Mouse (Mus musculus) myocyte (in vitro differentiated cells): ENCODE measurements around the gene Tmco1. TPM values are rescaled to one million over a fixed set of nuclear protein-coding genes. Genes with fewer than 3 reads are reported as not detected.

ENCODE experiments used
- H3K27me3 ChIP-seq: one replicate; pipeline ENCODE4 v1.6.1; 2011; ENCODE audit not compliant: control insufficient read depth, insufficient read depth, insufficient read length
- H3K36me3 ChIP-seq: one replicate; pipeline ENCODE4 v1.6.1; 2011; ENCODE audit not compliant: control insufficient read depth, insufficient read depth
- H3K4me2 ChIP-seq: one replicate; pipeline ENCODE4 v1.6.1; 2011; ENCODE audit warnings: low read depth, control low read depth
- H3K4me3 ChIP-seq: one replicate; pipeline ENCODE4 v1.5.1; 2011; ENCODE audit warnings: mild to moderate bottlenecking, control low read depth, moderate library complexity
- H3K79me2 ChIP-seq: one replicate; pipeline ENCODE4 v1.6.1; 2011; ENCODE audit not compliant: control insufficient read depth, insufficient read depth
- H3ac ChIP-seq: one replicate; pipeline ENCODE4 v1.6.1; 2011; ENCODE audit not compliant: control insufficient read depth, insufficient read length
- CEBPB ChIP-seq: IDR thresholded peaks from 2 replicates; pipeline ENCODE4 v1.6.1; 2011; ENCODE audit warnings: mild to moderate bottlenecking, moderate library complexity; ENCODE audit not compliant: poor library complexity, insufficient read depth, severe bottlenecking
- E2F4 ChIP-seq: IDR thresholded peaks from one replicate; pipeline ENCODE4 v1.6.1; 2011; ENCODE audit warnings: mild to moderate bottlenecking, control low read depth, moderate library complexity; ENCODE audit not compliant: insufficient read depth
- MAX ChIP-seq: IDR thresholded peaks from one replicate; pipeline ENCODE4 v1.6.1; 2011; ENCODE audit warnings: low read depth, mild to moderate bottlenecking, control low read depth
- MYOD1 ChIP-seq, 3 experiments: IDR thresholded peaks; one replicate each; pipeline ENCODE4 v1.6.1; 2011; ENCODE audit warnings: control low read depth in 2 of 3, low read depth in 2 of 3, mild to moderate bottlenecking in 2 of 3, moderate library complexity in 1 of 3; ENCODE audit not compliant: insufficient read length in 2 of 3, control insufficient read depth in 1 of 3
- MYOG ChIP-seq, 3 experiments: IDR thresholded peaks; one replicate each; pipeline ENCODE4 v1.6.1; 2011; ENCODE audit warnings: control low read depth in 2 of 3, low read depth in 2 of 3, mild to moderate bottlenecking in 2 of 3; ENCODE audit not compliant: insufficient read length in 2 of 3, control insufficient read depth in 1 of 3, insufficient read depth in 1 of 3
- POLR2A ChIP-seq: IDR thresholded peaks from one replicate; pipeline ENCODE4 v1.6.1; 2011; ENCODE audit warnings: low read depth, mild to moderate bottlenecking, control low read depth, moderate library complexity; ENCODE audit not compliant: insufficient read length
- POLR2AphosphoS2 ChIP-seq: IDR thresholded peaks from one replicate; pipeline ENCODE4 v1.6.1; 2011; ENCODE audit warnings: low read depth, control low read depth; ENCODE audit not compliant: insufficient read length
- REST ChIP-seq: IDR thresholded peaks from one replicate; pipeline ENCODE4 v1.6.1; 2011; ENCODE audit warnings: mild to moderate bottlenecking, control low read depth, moderate library complexity; ENCODE audit not compliant: insufficient read depth, insufficient read length
- SRF ChIP-seq: IDR thresholded peaks from one replicate; pipeline ENCODE4 v1.6.1; 2011; ENCODE audit warnings: low read depth; ENCODE audit not compliant: control insufficient read depth, insufficient read length
- TCF12 ChIP-seq: IDR thresholded peaks from one replicate; pipeline ENCODE4 v1.6.1; 2011; ENCODE audit warnings: mild to moderate bottlenecking, control low read depth; ENCODE audit not compliant: poor library complexity, insufficient read depth, severe bottlenecking
- TCF3 ChIP-seq: IDR thresholded peaks from one replicate; pipeline ENCODE4 v1.6.1; 2011; ENCODE audit warnings: low read depth, control low read depth; ENCODE audit not compliant: insufficient read length
- USF1 ChIP-seq: IDR thresholded peaks from one replicate; pipeline ENCODE4 v1.6.1; 2011; ENCODE audit warnings: low read depth, mild to moderate bottlenecking, control low read depth, moderate library complexity
- polyA plus RNA-seq: library from polyadenylated mRNA; unstranded; fragments of >200 nt; fragmentation: generic; extraction: Trizol; gene quantifications from one replicate; pipeline ENCODE4 v1.2.1, GENCODE M21; 2012; ENCODE audit warnings: missing spikeins

Gene Tmco1
- polyA plus RNA-seq, 1 experiment = 57.2 TPM

DNA sequence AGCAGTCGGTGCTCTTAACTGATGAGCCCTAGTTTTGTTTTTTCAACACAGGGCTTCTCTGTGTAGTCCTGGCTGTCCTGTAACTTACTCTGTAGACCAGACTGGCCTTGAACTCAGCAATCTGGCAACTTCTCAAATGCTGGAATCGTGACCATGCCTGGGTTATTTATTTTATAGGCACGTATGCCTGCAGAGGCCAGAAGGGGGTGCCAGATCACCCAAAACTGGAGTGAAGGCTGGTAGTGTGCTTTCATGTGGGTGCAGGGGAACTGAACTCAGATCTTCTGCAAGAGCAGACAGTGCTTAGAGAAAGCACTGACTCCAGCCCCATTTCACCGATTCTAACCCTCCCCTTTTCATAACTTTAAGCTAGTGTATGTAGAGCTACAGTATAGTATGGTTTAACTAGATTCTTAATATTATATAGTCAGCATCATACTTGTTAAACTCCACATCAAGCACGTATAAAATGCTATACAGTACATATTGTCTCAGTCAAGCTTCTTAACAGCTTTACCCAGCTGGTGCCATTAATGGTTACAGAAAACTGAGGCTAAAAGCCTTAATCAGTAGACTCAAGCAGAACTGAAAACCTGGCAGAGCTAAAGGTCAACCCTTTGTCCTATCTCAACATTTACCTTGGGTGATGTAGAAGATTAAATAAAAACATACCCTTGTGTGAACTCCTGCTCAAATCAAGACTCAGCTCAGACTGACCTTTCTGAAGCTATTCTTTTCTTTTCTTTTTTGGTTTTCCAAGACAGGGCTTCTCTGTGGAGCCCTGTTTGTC is 1.5 kb upstream of the Tmco1 start:
- Histone ChIP-seq H3K36me3 (no peaks in the 10 kb centered on the region), H3ac (no peak overlapping the region), H3K4me3 (no peak overlapping the region), H3K79me2 (peaks cover 21% of the 10 kb centered on the region), H3K27me3 (no peaks in the 10 kb centered on the region), H3K4me2 (peak overlapping the region; percentile 72)
- TF ChIP-seq TCF12 (no peak), TCF3 (no peak), MYOG (IDR thresholded peaks at IDR 0.05; ENCODE audit: control insufficient read depth in 1 of 3, insufficient read depth in 1 of 3, insufficient read length in 2 of 3, low read depth in 2 of 3) (no peak), REST (no peak), SRF (no peak)

DNA sequence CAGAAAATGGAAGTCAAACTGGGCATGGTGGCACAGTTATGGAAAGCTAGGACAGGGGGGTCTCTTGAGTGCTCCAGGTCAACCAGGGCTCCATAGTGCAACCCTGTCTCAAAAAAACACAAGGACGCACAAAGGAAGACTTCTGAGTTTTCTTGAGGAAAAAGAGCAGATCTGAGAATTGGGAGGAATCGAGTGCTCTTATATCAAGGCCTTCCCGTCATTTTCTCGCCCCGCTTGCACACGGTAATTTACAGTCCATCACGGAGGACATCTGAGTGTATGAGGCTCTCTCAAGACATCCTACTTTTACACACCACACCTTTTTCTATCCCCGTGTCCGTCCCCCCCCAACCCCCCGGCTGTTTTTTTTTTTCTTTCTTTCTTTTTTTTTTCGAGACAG is 504 bp upstream of the Tmco1 start:
- Histone ChIP-seq H3K36me3 (no peaks in the 10 kb centered on the region), H3K4me3 (peak overlapping the region; percentile 92), H3K79me2 (peaks cover 21% of the 10 kb centered on the region), H3ac (peak overlapping the region; percentile 84), H3K4me2 (peak overlapping the region; percentile 72), H3K27me3 (no peaks in the 10 kb centered on the region)
- TF ChIP-seq POLR2A (peak; percentile 17), MAX (no peak)

DNA sequence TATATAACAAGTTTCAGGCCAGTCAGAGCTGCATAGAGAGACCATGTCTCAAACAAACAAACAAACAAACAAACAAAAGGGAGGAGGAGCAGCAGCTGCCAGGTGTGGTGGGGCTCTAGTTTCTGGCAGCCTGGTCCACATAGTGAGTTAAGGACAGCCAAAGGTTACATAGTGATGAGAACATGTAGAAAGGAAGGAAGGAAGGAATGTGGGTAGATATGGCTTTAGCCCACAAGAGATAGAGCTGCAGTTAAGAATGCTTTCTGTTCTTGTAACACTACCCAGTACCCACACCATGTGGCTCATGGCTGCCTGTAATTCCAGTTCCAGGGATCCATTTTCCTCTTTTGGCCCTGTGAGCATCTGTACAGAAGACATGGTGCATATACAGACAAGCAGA is 4.2 kb downstream of the Tmco1 start:
- Histone ChIP-seq H3K79me2 (peaks cover 21% of the 10 kb centered on the region), H3K27me3 (no peaks in the 10 kb centered on the region), H3K36me3 (peaks cover 18% of the 10 kb centered on the region), H3ac (no peak overlapping the region), H3K4me2 (no peak overlapping the region), H3K4me3 (no peak overlapping the region)
- no peak for TF ChIP-seq MAX
- TF ChIP-seq TCF3 = no peak
- TF ChIP-seq SRF = no peak
- TF ChIP-seq E2F4 = no peak
- no peak for TF ChIP-seq REST
- TF ChIP-seq TCF12 = no peak
- no peak for TF ChIP-seq POLR2AphosphoS2
- TF ChIP-seq CEBPB = no peak
- TF ChIP-seq MYOG (IDR thresholded peaks at IDR 0.05; ENCODE audit: control insufficient read depth in 1 of 3, insufficient read depth in 1 of 3, insufficient read length in 2 of 3, low read depth in 2 of 3) = no peak
- no peak for TF ChIP-seq POLR2A
- TF ChIP-seq USF1 = no peak
- no peak for TF ChIP-seq MYOD1 (IDR thresholded peaks at IDR 0.05; ENCODE audit: control insufficient read depth in 1 of 3, insufficient read length in 2 of 3, low read depth in 2 of 3)

DNA sequence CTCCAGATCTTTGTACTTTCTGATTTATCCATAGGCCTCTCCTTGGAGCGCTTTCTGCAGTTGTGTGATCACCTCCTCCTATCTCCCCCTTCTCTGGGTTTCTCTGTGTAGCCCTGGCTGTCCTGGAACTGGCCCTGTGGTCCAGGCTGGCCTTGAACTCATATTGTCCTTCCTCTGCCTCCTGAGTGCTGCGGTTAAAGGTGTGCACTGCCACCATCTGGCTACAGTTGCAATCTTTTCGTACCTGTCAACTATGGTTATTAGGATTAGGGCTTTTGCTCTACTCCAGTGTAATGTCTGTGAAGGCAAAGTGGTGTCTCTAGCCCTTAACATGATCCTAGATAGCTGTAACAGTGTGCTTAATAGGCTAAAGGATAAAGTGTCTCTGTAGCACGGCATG is 5.0 kb downstream of the Tmco1 start:
- Histone ChIP-seq H3K27me3 (no peaks in the 10 kb centered on the region), H3K79me2 (peaks cover 13% of the 10 kb centered on the region), H3ac (no peak overlapping the region), H3K36me3 (peaks cover 21% of the 10 kb centered on the region), H3K4me2 (no peak overlapping the region), H3K4me3 (no peak overlapping the region)
- TF ChIP-seq POLR2A = no peak

DNA sequence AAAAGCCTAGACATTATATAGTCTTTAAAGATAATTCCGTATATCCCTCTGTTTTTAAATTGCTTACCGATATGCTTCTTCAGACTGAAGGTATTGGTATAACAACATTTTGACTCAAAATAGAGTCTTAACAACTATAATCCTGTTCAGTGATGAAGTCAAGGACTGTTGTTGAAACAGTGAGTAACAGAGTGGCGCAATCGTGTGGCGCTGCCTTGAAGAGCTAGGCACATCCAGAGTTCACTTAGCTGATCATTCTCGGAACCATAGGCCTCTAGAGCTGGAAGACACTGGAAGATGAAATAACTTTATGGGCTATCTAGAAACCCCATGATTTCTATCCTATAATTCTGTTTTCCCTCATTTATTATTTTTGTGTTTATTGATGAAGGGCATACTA is 13.5 kb downstream of the Tmco1 start:
- Histone ChIP-seq H3K4me3 (no peak overlapping the region), H3ac (no peak overlapping the region), H3K4me2 (no peak overlapping the region), H3K79me2 (no peaks in the 10 kb centered on the region), H3K27me3 (no peaks in the 10 kb centered on the region), H3K36me3 (peaks cover 34% of the 10 kb centered on the region)
- no peak for TF ChIP-seq REST
- no peak for TF ChIP-seq POLR2AphosphoS2
- TF ChIP-seq MYOG (IDR thresholded peaks at IDR 0.05; ENCODE audit: control insufficient read depth in 1 of 3, insufficient read depth in 1 of 3, insufficient read length in 2 of 3, low read depth in 2 of 3) = no peak
- TF ChIP-seq MYOD1 (IDR thresholded peaks at IDR 0.05; ENCODE audit: control insufficient read depth in 1 of 3, insufficient read length in 2 of 3, low read depth in 2 of 3) = no peak
- TF ChIP-seq POLR2A = no peak
- TF ChIP-seq MAX = no peak
- no peak for TF ChIP-seq USF1

DNA sequence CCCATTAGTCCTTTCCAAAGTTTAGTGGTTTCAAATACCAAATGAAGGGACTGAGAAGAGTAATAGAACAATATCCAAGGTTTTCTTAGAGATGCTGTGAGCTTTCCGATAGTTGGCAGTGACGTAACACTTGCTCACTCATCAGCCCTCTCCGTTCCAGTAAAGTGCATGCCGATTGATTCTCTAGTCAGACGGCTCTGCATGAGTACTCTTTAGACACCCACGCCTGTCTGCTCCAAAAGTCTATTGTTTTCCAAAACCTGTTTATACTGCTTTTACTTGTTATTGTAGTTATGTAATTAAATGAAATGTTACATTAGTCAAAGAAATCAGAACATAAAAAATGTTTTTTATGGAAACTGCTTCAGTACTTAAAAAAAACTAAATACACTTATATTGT is 20.6 kb downstream of the Tmco1 start:
- H3K79me2 ChIP-seq = no peaks in the 10 kb centered on the region
- H3ac ChIP-seq = no peak overlapping the region
- peaks cover 34% of the 10 kb centered on the region for H3K36me3 ChIP-seq
- H3K27me3 ChIP-seq = no peaks in the 10 kb centered on the region
- no peak overlapping the region for H3K4me2 ChIP-seq
- no peak for TF ChIP-seq TCF12
- no peak for TF ChIP-seq E2F4
- TF ChIP-seq CEBPB = no peak
- no peak for TF ChIP-seq MAX
- TF ChIP-seq MYOD1 (IDR thresholded peaks at IDR 0.05; ENCODE audit: control insufficient read depth in 1 of 3, insufficient read length in 2 of 3, low read depth in 2 of 3) = no peak
- TF ChIP-seq POLR2AphosphoS2 = no peak
- TF ChIP-seq TCF3 = no peak
- no peak overlapping the region for H3K4me3 ChIP-seq
